Mouse (Mus musculus) cortical plate, adult 2 months (tissue): ENCODE results near the gene Rnf168. TPM values are rescaled to one million over a fixed set of nuclear protein-coding genes. Genes with fewer than 3 reads are reported as not detected.
"Not testable (repeated sequence)": the region's sequence is repeated elsewhere in the genome, so short reads cannot be mapped to it uniquely, and the experiment has no call there.

Experiments used
- H3K27ac ChIP-seq: fragments of 200-500 bp; 2 replicates; pipeline ENCODE4 v1.5.1; 2012; ENCODE audit warnings: low read length, control low read depth, inconsistent platforms; ENCODE audit not compliant: insufficient read depth
- H3K4me1 ChIP-seq: fragments of 200-500 bp; 2 replicates; pipeline ENCODE4 v1.6.1; 2011; ENCODE audit warnings: low read length; ENCODE audit not compliant: control insufficient read depth, insufficient read depth
- H3K4me3 ChIP-seq: fragments of 200-500 bp; 2 replicates; pipeline ENCODE4 v1.5.1; 2011; ENCODE audit warnings: mild to moderate bottlenecking, low read length, control low read depth; ENCODE audit not compliant: insufficient read depth
- CTCF ChIP-seq: fragments of 200-500 bp; IDR thresholded peaks from 2 replicates; pipeline ENCODE4 v1.5.1; 2011; ENCODE audit warnings: mild to moderate bottlenecking, control low read depth, low read length; ENCODE audit not compliant: insufficient read depth; ENCODE audit errors: extremely low read depth
- POLR2A ChIP-seq: fragments of 200-500 bp; IDR thresholded peaks from 2 replicates; pipeline ENCODE4 v1.6.1; 2011; ENCODE audit warnings: mild to moderate bottlenecking, low read length, control low read depth; ENCODE audit not compliant: insufficient read depth; ENCODE audit errors: extremely low read depth
- polyA plus RNA-seq: library from polyadenylated mRNA; depleted of rRNA; stranded (reverse); fragments of >200 nt; gene quantifications from 2 replicates; pipeline ENCODE4 v1.2.3, GENCODE M21; 2012; rRNA removed

Rnf168 gene
- 15.2 and 16.4 TPM in 2 replicates for polyA plus RNA-seq

- Histone ChIP-seq H3K4me1 (peaks cover 3% of the 10 kb centered on the region), H3K4me3 (peak within 1 kb of the TSS; percentile 87), H3K27ac (peak within 1 kb of the TSS; percentile 73)
- TF ChIP-seq POLR2A, result peak; percentile 65; the same call in 1 of the 2 replicates
- TF ChIP-seq CTCF, result no peak
Observed at GRCm38 (mm10) chr16:32277308-32278256, at the start of gene Rnf168. Gene Rnf168, plus strand, starts transcription at chr16:32277459.

GRCm38 (mm10) chr16:32232050-32232449 lies 45.2 kb upstream of the Rnf168 start:
- not testable (repeated sequence) for H3K4me3 ChIP-seq, H3K27ac ChIP-seq, H3K4me1 ChIP-seq

DNA sequence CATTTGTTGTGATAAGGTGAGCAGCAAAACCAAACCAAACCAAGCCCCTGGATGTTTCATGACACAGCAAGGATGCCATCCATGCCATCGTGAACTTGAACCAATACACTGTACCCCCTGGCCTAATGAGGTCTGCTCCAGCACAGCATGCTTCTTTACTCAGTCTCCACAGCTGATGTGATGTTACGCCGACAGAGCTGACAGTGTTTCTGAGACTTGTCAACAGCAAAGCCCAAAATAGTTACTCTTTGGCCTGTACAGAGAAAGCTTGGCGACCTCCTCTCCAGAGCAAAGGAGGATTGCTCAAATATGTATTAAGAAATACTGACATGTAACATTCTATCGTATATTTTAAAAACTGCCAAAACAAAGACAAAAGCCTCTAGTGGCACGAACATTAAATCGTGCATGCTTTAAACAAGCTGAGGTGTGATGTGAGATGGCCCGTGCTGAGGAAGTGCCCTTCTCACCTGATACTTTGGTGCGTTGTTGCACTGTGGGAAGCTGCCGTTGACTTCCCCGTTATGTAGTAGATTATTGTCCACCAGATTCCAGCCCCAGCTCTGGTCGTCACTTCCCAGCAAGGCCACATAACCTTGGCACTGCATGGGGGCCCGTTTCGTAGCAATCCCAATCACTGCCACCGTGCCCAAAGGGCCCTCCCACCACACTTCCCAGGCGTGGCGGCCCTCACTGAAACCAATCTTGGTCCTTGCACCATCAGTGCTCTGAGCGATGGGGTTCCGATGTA lies 39.2 kb upstream of the Rnf168 start:
- H3K4me3 ChIP-seq, result no peak overlapping the region
- H3K27ac ChIP-seq, result no peak overlapping the region
- TF ChIP-seq CTCF (no peak), POLR2A (no peak)
- H3K4me1 ChIP-seq, result peaks cover 1% of the 10 kb centered on the region; the same call in 1 of the 2 replicates

GRCm38 (mm10) chr16:32239428-32240312 lies 37.6 kb upstream of the Rnf168 start:
- Histone ChIP-seq H3K27ac (no peak overlapping the region), H3K4me3 (no peak overlapping the region), H3K4me1 (peaks cover 1% of the 10 kb centered on the region; the same call in 1 of the 2 replicates)
- no peak for TF ChIP-seq POLR2A
- no peak for TF ChIP-seq CTCF

- no peak for TF ChIP-seq CTCF
- no peak for TF ChIP-seq POLR2A
- Histone ChIP-seq H3K4me1 (peaks cover 6% of the 10 kb centered on the region; the same call in 1 of the 2 replicates), H3K4me3 (no peak overlapping the region), H3K27ac (no peak overlapping the region)
Observed at GRCm38 (mm10) chr16:32243901-32244300, 33.4 kb upstream of the Rnf168 start.

GRCm38 (mm10) chr16:32246351-32246791 lies 30.9 kb upstream of the Rnf168 start:
- Histone ChIP-seq H3K4me3 (peak overlapping the region; percentile 70), H3K4me1 (peaks cover 6% of the 10 kb centered on the region; the same call in 1 of the 2 replicates), H3K27ac (no peak overlapping the region; the same call in 1 of the 2 replicates)
- TF ChIP-seq POLR2A (no peak), CTCF (no peak)

GRCm38 (mm10) chr16:32246952-32247370 lies 30.3 kb upstream of the Rnf168 start, which contains the start of the genes Fbxo45 and Wdr53:
Gene Fbxo45, minus strand, starts transcription at chr16:32247158.
Gene Wdr53, plus strand, starts transcription at chr16:32247227.
- TF ChIP-seq CTCF, result no peak
- TF ChIP-seq POLR2A, result peak; percentile 84
- Histone ChIP-seq H3K4me3 (peak within 1 kb of the TSS; percentile 70), H3K27ac (no peak within 1 kb of the TSS; the same call in 1 of the 2 replicates), H3K4me1 (peaks cover 6% of the 10 kb centered on the region; the same call in 1 of the 2 replicates)

DNA sequence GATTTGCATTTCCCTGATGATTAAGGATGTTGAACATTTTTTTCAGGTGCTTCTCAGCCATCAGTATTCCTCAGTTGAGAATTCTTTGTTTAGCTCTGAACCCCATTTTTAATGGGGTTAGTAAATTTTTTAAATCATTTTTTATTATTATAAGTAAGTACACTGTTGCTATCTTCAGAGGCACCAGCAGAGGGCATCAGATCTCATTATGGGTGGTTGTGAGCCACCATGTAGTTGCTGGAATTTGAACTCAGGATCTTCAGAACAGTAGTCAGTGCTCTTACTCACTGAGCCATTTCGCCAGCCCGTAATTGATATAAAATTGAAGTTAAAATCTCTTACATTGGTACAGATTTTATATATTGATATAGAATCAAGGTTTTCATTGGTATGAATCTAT lies 13.0 kb upstream of the Rnf168 start:
- H3K4me3 ChIP-seq, H3K27ac ChIP-seq, H3K4me1 ChIP-seq: not testable (repeated sequence)
- 0 out of 2 replicates have a peak, but pooled peaks have one; percentile 10 for TF ChIP-seq CTCF

GRCm38 (mm10) chr16:32271291-32271690 lies 6.0 kb upstream of the Rnf168 start, which contains the start of gene Smco1:
Gene Smco1, plus strand, starts transcription at chr16:32271468.
- Histone ChIP-seq H3K4me1 (no peaks in the 10 kb centered on the region), H3K4me3 (no peak within 1 kb of the TSS), H3K27ac (no peak within 1 kb of the TSS)
- TF ChIP-seq POLR2A, result no peak
- no peak for TF ChIP-seq CTCF
